In genomic region chr14:21152055-21152454, GRCm38 (mm10) we compare ENCODE assay signal across 16 mouse cellular contexts.
"Had no signal": no experiment of that assay in that cellular context is flagged by ENCODE, and none has a peak within 500 bp of the region (broad histone marks: within the 10 kb centered on the region; RNA-seq: fewer than 3 reads in every experiment).

No protein-coding gene starts in this region.

- ATAC-seq: inflammation-experienced regulatory T-cells, adult 6 months; intestine, embryonic 16.5 days; midbrain, embryonic 13.5 days had no signal

- H3K27me3 ChIP-seq: liver, embryonic 15.5 days; midbrain, embryonic 13.5 days had no signal

- H3K4me2 ChIP-seq: liver, embryonic 15.5 days; midbrain, embryonic 13.5 days had no signal

- H3K9ac ChIP-seq: liver, embryonic 15.5 days; midbrain, embryonic 13.5 days had no signal

- DNase-seq: kidney, adult 18-20 months; kidney, adult 9 months; kidney, postnatal 25 days; layer of hippocampus, postnatal 36 days; liver; lung, adult 2 months; lung, postnatal 10 days; thymus, adult 18-20 months; thymus, postnatal 36 days had no signal

- H3K4me3 ChIP-seq: left cerebral cortex, adult 2 months; liver, embryonic 15.5 days; midbrain, embryonic 13.5 days had no signal

- H3K4me1 ChIP-seq: midbrain, embryonic 13.5 days had no signal

- H3K36me3 ChIP-seq: liver, embryonic 15.5 days; midbrain, embryonic 13.5 days had no signal

- H3K27ac ChIP-seq: kidney, postnatal 0 days; left cerebral cortex, adult 2 months; liver, embryonic 15.5 days; macrophage; midbrain, embryonic 13.5 days had no signal

- H3K9me3 ChIP-seq: liver, embryonic 15.5 days; midbrain, embryonic 13.5 days had no signal
